In genomic region chrX:152218529-152218928, GRCm38 (mm10) we compare ENCODE assay signal across 12 mouse cellular contexts.
"Had no signal": no experiment of that assay in that cellular context is flagged by ENCODE, and none has a peak within 500 bp of the region (broad histone marks: within the 10 kb centered on the region; RNA-seq: fewer than 3 reads in every experiment).

No protein-coding gene starts in this region.

- ATAC-seq: lung, postnatal 0 days; midbrain, embryonic 15.5 days had no signal

- DNase-seq: kidney, adult 11 months; kidney, adult 8-10 months; kidney, postnatal 14 days; kidney, postnatal 4 days; liver, embryonic 13.5 days; lung, embryonic 14.5 days; right cerebral cortex, adult 18-20 months; right cerebral cortex, postnatal 14 days; right cerebral cortex, postnatal 4 days; thymus, postnatal 25 days had no signal
